Mouse (Mus musculus) large intestine, adult 2 months (tissue): Measurements from ENCODE around the gene Kctd17. TPM values are rescaled to one million over a fixed set of nuclear protein-coding genes. Genes with fewer than 3 reads are reported as not detected.

Experiments
- DNase-seq: peaks from one replicate; pipeline ENCODE4 v3.0.0-alpha.2; 2012; ENCODE audit warnings: low read depth, low spot score
- WGBS: fragments of 180-500 bp; shearing (Covaris S2); methylation state at CpG from one replicate; pipeline ENCODE4 v1.1.7; 2018; 5-methylcytosine and 5-hydroxymethylcytosine counted together
- polyA plus RNA-seq: library from polyadenylated mRNA; depleted of rRNA; stranded (reverse); fragments of >200 nt; gene quantifications from 2 replicates; pipeline ENCODE4 v1.2.3, GENCODE M21; 2012; rRNA removed

Kctd17 gene
- polyA plus RNA-seq = 30.7 and 33.7 TPM in 2 replicates

- WGBS = 2% methylated on average over 52 of the region's 52 CpGs
- no peak for DNase-seq
Observed at GRCm38 (mm10) chr15:78428391-78429138, at the start of gene Kctd17. Gene Kctd17 (plus strand): TSS chr15:78428564.

GRCm38 (mm10) chr15:78380208-78380607, 48.2 kb upstream of the Kctd17 start:
- WGBS = 83% methylated on average over 2 of the region's 2 CpGs
- no peak for DNase-seq

DNA sequence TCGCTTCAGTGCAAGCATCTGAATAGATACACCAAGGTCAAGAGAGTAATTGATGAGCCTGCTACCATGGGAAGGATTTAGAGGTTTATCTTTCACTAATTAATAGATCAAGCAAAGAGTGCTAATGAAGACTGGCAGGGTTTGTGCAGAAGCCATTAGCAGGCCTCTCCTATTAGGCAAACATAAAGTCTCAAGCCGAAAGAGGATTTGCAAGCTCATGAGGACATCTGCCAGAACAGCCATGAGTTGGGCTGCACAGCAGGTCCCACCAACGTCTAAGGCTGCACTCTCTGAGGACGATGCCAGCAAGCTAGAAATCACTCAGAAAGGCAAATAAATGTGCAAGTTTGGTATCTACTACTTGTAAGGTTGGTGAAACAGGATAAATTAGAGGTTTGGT, 47.6 kb upstream of the Kctd17 start:
- 79% methylated on average over 4 of the region's 4 CpGs for WGBS
- no peak for DNase-seq

- 68% methylated on average over 4 of the region's 4 CpGs for WGBS
- DNase-seq = no peak
Observed at GRCm38 (mm10) chr15:78382115-78382514, 46.2 kb upstream of the Kctd17 start.

GRCm38 (mm10) chr15:78383450-78384219, 44.7 kb upstream of the Kctd17 start:
- 43% methylated on average over 11 of the region's 11 CpGs for WGBS
- no peak for DNase-seq

DNA sequence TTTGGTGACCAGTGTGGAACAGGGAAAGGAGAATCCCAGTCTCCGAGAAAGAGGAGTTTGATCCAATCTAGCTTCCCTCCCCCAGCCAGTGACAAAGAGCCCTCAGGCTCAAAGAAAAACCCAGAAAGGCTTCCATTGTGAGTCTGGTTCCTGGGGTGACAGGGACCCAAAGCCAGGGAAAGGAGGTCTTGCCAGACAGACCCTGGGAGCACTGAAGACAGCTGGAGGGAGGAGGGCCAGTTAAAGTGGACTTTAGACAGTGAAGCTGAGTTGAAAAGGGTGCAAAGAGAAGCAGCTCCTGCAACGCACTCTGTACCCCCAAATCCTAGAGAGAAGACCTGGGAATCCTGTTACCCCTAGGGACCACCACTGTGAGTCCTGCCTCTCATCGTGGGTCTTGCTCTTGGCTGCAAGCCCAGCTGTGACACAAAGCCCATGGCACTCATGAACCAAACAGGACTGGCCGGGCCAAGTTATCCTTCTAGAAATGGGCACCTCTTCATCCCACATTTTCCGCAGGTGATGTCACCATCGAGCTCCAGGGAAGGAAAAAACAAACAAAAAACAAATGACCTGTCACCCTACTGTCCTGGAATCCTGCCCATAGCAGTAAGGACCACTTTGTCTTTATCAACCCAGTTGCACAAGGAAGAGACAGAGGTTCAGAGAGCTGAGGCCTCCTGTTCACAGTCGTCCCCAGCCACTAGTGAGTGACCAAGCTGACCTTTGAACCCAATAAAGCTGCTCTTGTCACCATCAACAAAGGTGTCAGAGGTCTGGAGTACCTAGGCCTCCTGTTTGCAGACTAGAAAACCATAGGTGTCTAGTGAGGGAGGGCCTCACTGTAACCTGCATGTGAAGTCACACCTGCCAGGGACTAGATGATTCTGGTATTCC, 43.9 kb upstream of the Kctd17 start:
- no peak for DNase-seq
- WGBS = 39% methylated on average over 7 of the region's 7 CpGs

- no peak for DNase-seq
- WGBS = 97% methylated on average over 1 of the region's 1 CpGs
Observed at GRCm38 (mm10) chr15:78385564-78385963, 42.8 kb upstream of the Kctd17 start.

DNA sequence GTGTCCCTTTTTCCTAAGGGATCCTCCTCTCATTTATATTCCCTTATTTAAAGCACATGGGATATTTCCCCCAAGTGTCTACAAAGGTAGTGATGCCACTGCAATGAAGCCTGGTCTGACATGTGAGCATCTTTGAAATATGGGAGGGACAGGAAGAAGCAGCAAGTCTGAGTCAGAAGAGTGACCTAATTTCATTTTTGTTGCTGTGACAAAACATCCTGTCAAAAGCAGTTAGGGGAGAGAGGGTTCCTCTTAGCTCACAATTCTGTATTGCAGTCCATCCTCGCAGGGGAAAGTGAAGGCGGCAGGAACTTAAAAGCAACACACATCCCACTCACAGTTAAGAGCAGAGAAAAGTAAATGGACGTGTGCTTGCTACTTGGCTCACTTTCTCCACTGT, 37.5 kb upstream of the Kctd17 start:
- 77% methylated on average over 3 of the region's 3 CpGs for WGBS
- DNase-seq = no peak

DNA sequence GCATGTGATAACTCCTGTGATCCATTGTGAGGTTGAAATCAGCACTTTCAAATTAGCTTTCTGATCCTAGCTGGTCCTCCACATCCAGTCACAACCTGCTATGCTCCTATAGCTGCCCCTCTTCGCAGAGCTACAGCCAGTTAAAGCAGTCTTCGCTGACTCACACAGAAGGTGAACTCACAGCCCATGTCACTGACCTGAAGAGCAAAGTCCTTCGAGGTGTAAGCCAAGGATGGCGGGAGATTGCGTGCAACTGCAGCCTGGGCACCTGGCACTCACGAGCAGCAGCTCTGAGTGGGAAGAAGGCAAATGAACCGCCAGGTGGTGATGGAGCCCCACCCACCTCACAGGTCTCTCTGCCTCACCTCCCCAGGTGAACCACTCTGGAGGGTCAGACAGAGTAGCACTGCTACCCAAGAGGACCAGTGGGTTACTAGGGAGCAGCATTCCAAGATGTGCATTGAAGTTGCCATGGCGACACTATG, 32.8 kb upstream of the Kctd17 start, which contains the start of gene Tex33:
Gene Tex33, minus strand, starts transcription at position 435 of the 485 bp plus-strand sequence.
- DNase-seq = no peak

GRCm38 (mm10) chr15:78401345-78401744, 27.0 kb upstream of the Kctd17 start:
- 66% methylated on average over 6 of the region's 6 CpGs for WGBS
- no peak for DNase-seq

More for the DNA sequence above, 32.8 kb upstream of the Kctd17 start, which contains the start of gene Tex33:
- WGBS = 34% methylated on average over 8 of the region's 8 CpGs

GRCm38 (mm10) chr15:78401921-78402320, 26.4 kb upstream of the Kctd17 start:
- no peak for DNase-seq
- WGBS = 28% methylated on average over 4 of the region's 4 CpGs

DNA sequence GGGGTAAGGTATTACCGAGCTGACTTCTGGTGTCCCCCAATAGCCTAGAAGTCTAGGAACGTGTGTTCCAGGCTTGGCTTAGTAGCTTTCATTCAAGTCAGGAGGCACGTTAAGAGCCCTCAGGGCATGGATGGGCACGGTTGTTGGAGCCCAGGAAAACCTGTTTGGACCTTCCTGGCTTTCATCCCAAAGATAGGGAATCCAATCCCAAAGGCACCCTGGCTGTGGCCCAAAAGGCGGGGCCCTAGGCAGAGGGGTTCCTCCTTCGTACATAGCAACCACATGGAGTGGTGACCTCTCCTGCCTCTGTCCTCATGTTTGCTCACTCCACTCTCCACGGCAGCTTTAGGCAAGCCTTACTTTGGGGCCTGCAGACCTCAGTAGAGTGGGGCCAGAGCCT, 25.9 kb upstream of the Kctd17 start:
- DNase-seq = no peak
- 31% methylated on average over 7 of the region's 7 CpGs for WGBS

DNA sequence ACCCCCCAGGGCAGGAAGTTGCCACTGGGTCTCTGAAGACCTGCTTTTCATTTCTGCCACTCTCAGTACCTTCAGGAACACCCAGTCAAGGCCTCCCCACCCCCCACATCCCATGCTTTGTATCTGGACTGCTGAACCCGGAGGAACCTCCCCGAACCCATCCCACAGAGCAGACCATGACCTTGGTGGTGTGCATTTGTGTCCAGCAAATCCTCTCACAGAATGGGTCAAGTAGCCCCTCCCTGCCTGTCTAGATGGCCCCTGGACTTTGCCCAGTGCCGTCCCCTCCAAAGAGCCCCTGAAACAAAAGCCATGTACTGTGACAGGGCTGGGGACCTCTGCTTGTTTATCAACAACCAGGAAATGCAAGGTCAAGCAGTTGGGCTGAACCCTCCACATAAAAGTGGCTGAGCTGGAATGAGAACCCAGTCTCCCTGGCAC, 25.0 kb upstream of the Kctd17 start:
- 25% methylated on average over 3 of the region's 3 CpGs for WGBS
- no peak for DNase-seq

GRCm38 (mm10) chr15:78403896-78404295, 24.5 kb upstream of the Kctd17 start:
- no peak for DNase-seq
- WGBS = 12% methylated on average over 1 of the region's 1 CpGs

GRCm38 (mm10) chr15:78405098-78405497, 23.3 kb upstream of the Kctd17 start:
- WGBS = 36% methylated on average over 11 of the region's 11 CpGs
- no peak for DNase-seq

GRCm38 (mm10) chr15:78405517-78406211, 22.7 kb upstream of the Kctd17 start, which contains the start of gene Tst:
Gene Tst (minus strand): TSS chr15:78405907.
- DNase-seq = peak; percentile 96
- 1% methylated on average over 34 of the region's 34 CpGs for WGBS

DNA sequence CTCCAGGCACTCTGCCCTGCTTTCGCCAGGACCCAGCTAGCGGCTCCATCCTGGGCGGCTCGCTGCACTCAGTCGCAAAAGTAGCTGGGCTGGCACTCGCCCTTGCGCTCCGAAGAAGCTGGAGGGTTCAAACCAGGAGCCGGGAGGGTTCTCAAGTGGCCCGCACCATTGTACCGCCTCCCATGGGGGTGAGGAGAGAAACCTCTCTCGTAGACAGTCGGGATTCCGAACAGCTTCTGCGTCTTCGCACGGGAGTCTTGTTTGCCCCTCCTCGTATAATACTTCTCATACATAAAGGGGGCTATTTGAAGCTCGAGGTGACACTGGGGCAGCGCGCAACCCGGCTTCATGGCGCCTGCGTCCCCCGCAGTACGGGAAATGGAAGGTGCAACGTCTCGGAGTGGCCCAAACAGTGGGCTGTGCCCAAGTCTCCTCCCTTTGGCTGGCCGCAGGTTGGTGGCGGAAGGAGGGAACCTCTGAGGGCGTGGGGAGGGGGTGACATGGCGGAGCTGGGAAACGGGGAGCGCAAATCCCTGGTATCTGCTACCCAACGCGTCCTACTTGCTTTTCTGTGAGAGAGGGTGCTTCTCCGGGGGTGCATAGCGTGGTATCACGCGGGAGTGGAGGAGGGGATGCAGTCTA, 21.9 kb upstream of the Kctd17 start, which contains the start of gene Mpst:
Gene Mpst, plus strand, starts transcription at position 124 of the 642 bp plus-strand sequence.
- DNase-seq = no peak
- under 1% methylated on average over 40 of the region's 40 CpGs for WGBS

GRCm38 (mm10) chr15:78409570-78410052, 18.8 kb upstream of the Kctd17 start:
- no peak for DNase-seq
- WGBS = 32% methylated on average over 12 of the region's 12 CpGs
